Comparison of ENCODE assay signal across 12 mouse cellular contexts in genomic region chr14:55028333-55028835, GRCm38 (mm10). TPM values are rescaled to one million over a fixed set of nuclear protein-coding genes. Genes with fewer than 3 reads are reported as not detected.
DNase-seq lines count a peak whose midpoint lies in the region; ATAC-seq and TF ChIP-seq lines count a peak whose summit lies in the region.
"Had no signal": no experiment of that assay in that cellular context is flagged by ENCODE, and none has a peak within 500 bp of the region (broad histone marks: within the 10 kb centered on the region; RNA-seq: fewer than 3 reads in every experiment).

No protein-coding gene starts in this region.

- peak overlapping the region; percentile 49 for H3K9ac ChIP-seq in forebrain, embryonic 12.5 days
- H3K9ac ChIP-seq in limb, embryonic 11.5 days (ENCODE audit: low read length) = no peak overlapping the region
- peak overlapping the region; percentile 17; the same call in 1 of the 2 replicates for H3K9ac ChIP-seq in neural tube, embryonic 14.5 days (replicated peaks; ENCODE audit: low read depth, low read length)
- H3K9ac ChIP-seq: liver, embryonic 12.5 days had no signal

- peak overlapping the region; percentile 10; the same call in 1 of the 2 replicates for H3K4me3 ChIP-seq in forebrain, embryonic 12.5 days (replicated peaks)
- no peak overlapping the region for H3K4me3 ChIP-seq in limb, embryonic 11.5 days (ENCODE audit: low read depth, low read length)
- no peak overlapping the region for H3K4me3 ChIP-seq in neural tube, embryonic 14.5 days (ENCODE audit: low read depth, low read length)
- no peak overlapping the region for H3K4me3 ChIP-seq in gastrocnemius, adult 2 months
- H3K4me3 ChIP-seq: liver, embryonic 12.5 days had no signal

- peak; percentile 85 for ATAC-seq in forebrain, embryonic 12.5 days (ENCODE audit: low FRiP score)
- peak; percentile 65; the same call in 1 of the 2 replicates for ATAC-seq in limb, embryonic 11.5 days (ENCODE audit: insufficient number of reproducible peaks, low FRiP score, low TSS enrichment, low read depth)
- peak; percentile 83 for ATAC-seq in neural tube, embryonic 14.5 days (ENCODE audit: low read depth)

- peaks cover 46% of the 10 kb centered on the region for H3K4me1 ChIP-seq in forebrain, embryonic 12.5 days
- H3K4me1 ChIP-seq in limb, embryonic 11.5 days (ENCODE audit: control insufficient read depth, insufficient read depth, low read length) = peaks cover 8% of the 10 kb centered on the region; the same call in 1 of the 2 replicates
- peaks cover 29% of the 10 kb centered on the region for H3K4me1 ChIP-seq in neural tube, embryonic 14.5 days (ENCODE audit: control insufficient read depth, insufficient read depth, low read length)

- intact Hi-C loops in gastrocnemius, adult 2 months (cut with DNase I) = no loop called here

- no peak for TF ChIP-seq CTCF in gastrocnemius, adult 2 months (IDR thresholded peaks at IDR 0.05)

- H3K27ac ChIP-seq in forebrain, embryonic 12.5 days = peak overlapping the region; percentile 94
- no peak overlapping the region for H3K27ac ChIP-seq in limb, embryonic 11.5 days (replicated peaks; ENCODE audit: low read depth, low read length)
- peak overlapping the region; percentile 85 for H3K27ac ChIP-seq in neural tube, embryonic 14.5 days (ENCODE audit: low read depth, low read length)
- no peak overlapping the region for H3K27ac ChIP-seq in gastrocnemius, adult 2 months
- H3K27ac ChIP-seq: liver, embryonic 12.5 days had no signal

- peak overlapping the region; percentile 47 for H3K4me2 ChIP-seq in forebrain, embryonic 12.5 days
- no peak overlapping the region; the same call in 1 of the 2 replicates for H3K4me2 ChIP-seq in limb, embryonic 11.5 days (ENCODE audit: low read depth, severe bottlenecking)
- H3K4me2 ChIP-seq in neural tube, embryonic 14.5 days (ENCODE audit: low read depth, low read length) = peak overlapping the region; percentile 21; the same call in 1 of the 2 replicates

- WGBS in forebrain, embryonic 12.5 days = 3% methylated on average over 5 of the region's 5 CpGs
- 12% methylated on average over 4 of the region's 5 CpGs for WGBS in limb, embryonic 11.5 days
- WGBS in neural tube, embryonic 14.5 days = 9% methylated on average over 5 of the region's 5 CpGs

- H3K36me3 ChIP-seq in forebrain, embryonic 12.5 days (replicated peaks) = peaks cover 19% of the 10 kb centered on the region
- 0 out of 2 replicates have a peak, but pooled peaks cover 5% of the 10 kb centered on the region for H3K36me3 ChIP-seq in limb, embryonic 11.5 days (ENCODE audit: control insufficient read depth, insufficient read depth, low read length)
- H3K36me3 ChIP-seq in neural tube, embryonic 14.5 days (ENCODE audit: control insufficient read depth, insufficient read depth, low read length) = 0 out of 2 replicates have a peak, but pooled peaks cover under 1% of the 10 kb centered on the region

- peak; percentile 10 to 14 for DNase-seq in kidney, postnatal 4 days
- DNase-seq in kidney, adult 18-20 months = no peak
- DNase-seq in limb, embryonic 11.5 days (ENCODE audit: low spot score) = peak; percentile 23
- no peak for DNase-seq in heart, adult 11 months
- no peak for DNase-seq in gastrocnemius, adult 2 months
- DNase-seq in thymus, postnatal 0 days (ENCODE audit: low spot score) = no peak

- no peaks in the 10 kb centered on the region for H3K27me3 ChIP-seq in forebrain, embryonic 12.5 days
- H3K27me3 ChIP-seq in limb, embryonic 11.5 days (ENCODE audit: control insufficient read depth, insufficient read depth, low read length) = no peaks in the 10 kb centered on the region
- no peaks in the 10 kb centered on the region for H3K27me3 ChIP-seq in neural tube, embryonic 14.5 days (ENCODE audit: control insufficient read depth, insufficient read depth, low read length)
- H3K27me3 ChIP-seq: liver, embryonic 12.5 days had no signal

- no peaks in the 10 kb centered on the region for H3K9me3 ChIP-seq in forebrain, embryonic 12.5 days
- no peaks in the 10 kb centered on the region for H3K9me3 ChIP-seq in limb, embryonic 11.5 days (ENCODE audit: control insufficient read depth, low read length)
- H3K9me3 ChIP-seq in neural tube, embryonic 14.5 days (ENCODE audit: control insufficient read depth, low read length) = no peaks in the 10 kb centered on the region
- H3K9me3 ChIP-seq: liver, embryonic 12.5 days had no signal

RNA-seq across cellular contexts. Expression of gene Ngdn, which starts 13.1 kb away (rescaled TPM):
- 71.7 and 73.3 TPM in 2 replicates for polyA plus RNA-seq in forebrain, embryonic 12.5 days (2016; fragmentation: Nextera tagmentation; extraction: Ambion mirVana)
- polyA plus RNA-seq in limb, embryonic 11.5 days (2014; fragmentation: Nextera tagmentation; extraction: Ambion mirVana) = 99.5 and 100 TPM in 2 replicates
- polyA plus RNA-seq in neural tube, embryonic 14.5 days (2014; fragmentation: Nextera tagmentation; extraction: Ambion mirVana) = 44.9 and 50.9 TPM in 2 replicates
- total RNA-seq in gastrocnemius, adult 2 months (2021) = 10 to 100 TPM; 18.1 to 19.9 TPM
- polyA plus RNA-seq in thymus, postnatal 0 days (2015; fragmentation: Nextera tagmentation; extraction: Ambion mirVana) = 128 and 129 TPM in 2 replicates

RNA-seq across cellular contexts. Expression of gene Myh7, which starts 34.0 kb away (rescaled TPM):
- 3.6 and 4.2 TPM in 2 replicates for polyA plus RNA-seq in forebrain, embryonic 12.5 days (2016; fragmentation: Nextera tagmentation; extraction: Ambion mirVana)
- 0.92 and 1.5 TPM in 2 replicates for polyA plus RNA-seq in limb, embryonic 11.5 days (2014; fragmentation: Nextera tagmentation; extraction: Ambion mirVana)
- 4.5 and 4.8 TPM in 2 replicates for polyA plus RNA-seq in neural tube, embryonic 14.5 days (2014; fragmentation: Nextera tagmentation; extraction: Ambion mirVana)
- 1,000 to 10,000 TPM in 1 of 2 experiments, 100 to 1,000 TPM in 1; 520 to 1,662 TPM for total RNA-seq in gastrocnemius, adult 2 months (2021)
- polyA plus RNA-seq in thymus, postnatal 0 days (2015; fragmentation: Nextera tagmentation; extraction: Ambion mirVana) = 0.49 and 0.55 TPM in 2 replicates
- total RNA-seq: megakaryocyte-erythroid progenitor cell, adult 5-6 weeks had no signal

RNA-seq across cellular contexts. Expression of gene Gm17428, which starts 51.7 kb away (rescaled TPM):
- not detected in 2 replicates for polyA plus RNA-seq in forebrain, embryonic 12.5 days (2016; fragmentation: Nextera tagmentation; extraction: Ambion mirVana)
- polyA plus RNA-seq in limb, embryonic 11.5 days (2014; fragmentation: Nextera tagmentation; extraction: Ambion mirVana) = not detected in 2 replicates
- polyA plus RNA-seq in neural tube, embryonic 14.5 days (2014; fragmentation: Nextera tagmentation; extraction: Ambion mirVana) = not detected in 2 replicates
- not detected for total RNA-seq in gastrocnemius, adult 2 months (2021)
- not detected in 2 replicates for polyA plus RNA-seq in thymus, postnatal 0 days (2015; fragmentation: Nextera tagmentation; extraction: Ambion mirVana)
- total RNA-seq: megakaryocyte-erythroid progenitor cell, adult 5-6 weeks had no signal
- polyA plus RNA-seq: heart, embryonic 16.5 days; large intestine, adult 2 months; liver, embryonic 12.5 days had no signal

Comparison
In these comparisons a context has a peak if more than half of its experiments do, and no peak if none do; other contexts are left out.
1. DNase-seq: peak in kidney, postnatal 4 days (2 of 2) and limb, embryonic 11.5 days (single experiment); none in kidney, adult 18-20 months (single experiment), heart, adult 11 months (single experiment), gastrocnemius, adult 2 months (single experiment) and thymus, postnatal 0 days (single experiment).
2. H3K27ac ChIP-seq: peak in forebrain, embryonic 12.5 days (single experiment) and neural tube, embryonic 14.5 days (single experiment); none in limb, embryonic 11.5 days (single experiment) and gastrocnemius, adult 2 months (single experiment).
3. Peak in every context shown above with its lines, with median percentiles within 50 percentile points of each other: ATAC-seq.